Mouse (Mus musculus): ENCODE data around the gene Ntm.

DNA sequence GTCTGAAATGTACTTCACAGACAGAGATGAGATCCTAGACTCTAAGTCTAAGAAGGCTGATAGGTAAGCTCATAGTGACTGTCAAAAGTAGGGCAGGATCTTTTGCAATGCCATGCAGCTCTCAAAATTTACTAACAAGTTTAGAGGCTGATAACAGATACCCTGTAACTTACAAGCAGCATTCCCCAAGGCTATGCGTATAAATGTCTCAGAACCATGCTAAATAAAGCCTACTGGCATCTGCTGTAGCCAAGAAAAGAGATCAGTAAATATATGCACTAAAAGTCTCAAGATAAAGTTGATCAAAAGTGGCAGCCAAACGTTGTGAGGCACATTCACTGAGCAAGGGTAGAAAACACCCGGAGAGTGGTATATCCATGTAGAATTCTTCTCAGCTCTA lies 666.2 kb downstream of the Ntm start:
- TF ChIP-seq MAX (IDR thresholded peaks at IDR 0.05; ENCODE audit: low read depth) (no peak), E2F4 (IDR thresholded peaks at IDR 0.05; ENCODE audit: insufficient read depth) (no peak)
